Mouse (Mus musculus) brain, embryonic 18.5 days (tissue): ENCODE measurements around the gene Shf.

Experiments
- DNase-seq: peaks from one replicate; pipeline ENCODE4 v3.0.0-alpha.2; 2012; ENCODE audit warnings: low read depth, low spot score

Shf gene

GRCm38 (mm10) chr2:122302574-122303241 is 66.3 kb downstream of the Shf start:
- peak; percentile 54 for DNase-seq

- no peak for DNase-seq
These were observed 66.9 kb downstream of the Shf start for GRCm38 (mm10) chr2:122301921-122302573.

GRCm38 (mm10) chr2:122301081-122301920 is 67.7 kb downstream of the Shf start:
- no peak for DNase-seq

- no peak for DNase-seq
These were observed 68.3 kb downstream of the Shf start for GRCm38 (mm10) chr2:122300656-122301020.

GRCm38 (mm10) chr2:122299911-122300655 is 68.9 kb downstream of the Shf start:
- no peak for DNase-seq
